Mouse (Mus musculus) erythroblast, embryonic 14.5 days (primary cell): Measurements from ENCODE around the gene Zcchc14.

ENCODE experiments used
- GATA1 ChIP-seq: IDR thresholded peaks from 2 replicates; pipeline ENCODE4 v1.6.1; 2012; ENCODE audit warnings: low read length, inconsistent platforms, mixed read lengths
- TAL1 ChIP-seq: IDR thresholded peaks from 3 replicates; pipeline ENCODE4 v1.6.1; 2012; ENCODE audit warnings: low read length, inconsistent platforms, mixed read lengths

- TF ChIP-seq GATA1 (no peak), TAL1 (no peak)
Observed at GRCm38 (mm10) chr8:121561636-121562345, 90.9 kb downstream of the Zcchc14 start.
